Mouse (Mus musculus) midbrain, embryonic 11.5 days (tissue): ENCODE measurements around the gene Gabbr2. TPM values are rescaled to one million over a fixed set of nuclear protein-coding genes. Genes with fewer than 3 reads are reported as not detected.
A peak's percentile ranks its signal among the peaks of the same experiment; 100 is the strongest.

Experiments
- ATAC-seq: fragments of 200-750 bp; cut with Nextera tagmentation; 2 replicates; pipeline ENCODE4 v1.8.0; 2017; ENCODE audit warnings: moderate TSS enrichment, moderate library complexity; ENCODE audit not compliant: low FRiP score
- DNase-seq: peaks from one replicate; pipeline ENCODE4 v3.0.0; 2015; ENCODE audit warnings: low spot score; ENCODE audit errors: missing footprints
- H3K27ac ChIP-seq: fragments of 300-500 bp; sonication (generic); 2 replicates; pipeline ENCODE4 v1.5.1; 2014; ENCODE audit warnings: low read depth, low read length
- H3K27me3 ChIP-seq: fragments of 300-500 bp; sonication (generic); 2 replicates; pipeline ENCODE4 v1.6.1; 2014; ENCODE audit warnings: mild to moderate bottlenecking, low read length, moderate library complexity, mixed read lengths; ENCODE audit not compliant: control insufficient read depth, insufficient read depth
- H3K36me3 ChIP-seq: fragments of 300-500 bp; sonication (generic); 2 replicates; pipeline ENCODE4 v1.6.1; 2014; ENCODE audit warnings: mild to moderate bottlenecking, low read length, moderate library complexity, mixed read lengths; ENCODE audit not compliant: control insufficient read depth, insufficient read depth
- H3K4me1 ChIP-seq: fragments of 300-500 bp; sonication (generic); 2 replicates; pipeline ENCODE4 v1.6.1; 2014; ENCODE audit warnings: low read length; ENCODE audit not compliant: control insufficient read depth, insufficient read depth
- H3K4me2 ChIP-seq: fragments of 300-500 bp; sonication (generic); 2 replicates; pipeline ENCODE4 v1.6.1; 2014; ENCODE audit warnings: mild to moderate bottlenecking, moderate library complexity
- H3K4me3 ChIP-seq: fragments of 300-500 bp; sonication (generic); 2 replicates; pipeline ENCODE4 v1.5.1; 2014; ENCODE audit warnings: low read depth, low read length
- H3K9ac ChIP-seq: fragments of 300-500 bp; sonication (generic); 2 replicates; pipeline ENCODE4 v1.6.1; 2014; ENCODE audit warnings: low read length
- H3K9me3 ChIP-seq: fragments of 300-500 bp; sonication (generic); 2 replicates; pipeline ENCODE4 v1.6.1; 2016; ENCODE audit warnings: low read length; ENCODE audit not compliant: control insufficient read depth
- WGBS: fragments of 180-500 bp; shearing (Covaris S2); extraction: QIAGEN DNeasy Blood & Tissue Kit; methylation state at CpG from one replicate; pipeline ENCODE4 v1.1.7; 2014; 5-methylcytosine and 5-hydroxymethylcytosine counted together
- polyA plus RNA-seq: library from polyadenylated mRNA; unstranded; fragments of >200 nt; fragmentation: Nextera tagmentation; extraction: Ambion mirVana; gene quantifications from 2 replicates; pipeline ENCODE4 v1.2.1, GENCODE M21; 2014

The Gabbr2 gene
- polyA plus RNA-seq, 1 experiment from 2014 or later, result 0.38 TPM

DNA sequence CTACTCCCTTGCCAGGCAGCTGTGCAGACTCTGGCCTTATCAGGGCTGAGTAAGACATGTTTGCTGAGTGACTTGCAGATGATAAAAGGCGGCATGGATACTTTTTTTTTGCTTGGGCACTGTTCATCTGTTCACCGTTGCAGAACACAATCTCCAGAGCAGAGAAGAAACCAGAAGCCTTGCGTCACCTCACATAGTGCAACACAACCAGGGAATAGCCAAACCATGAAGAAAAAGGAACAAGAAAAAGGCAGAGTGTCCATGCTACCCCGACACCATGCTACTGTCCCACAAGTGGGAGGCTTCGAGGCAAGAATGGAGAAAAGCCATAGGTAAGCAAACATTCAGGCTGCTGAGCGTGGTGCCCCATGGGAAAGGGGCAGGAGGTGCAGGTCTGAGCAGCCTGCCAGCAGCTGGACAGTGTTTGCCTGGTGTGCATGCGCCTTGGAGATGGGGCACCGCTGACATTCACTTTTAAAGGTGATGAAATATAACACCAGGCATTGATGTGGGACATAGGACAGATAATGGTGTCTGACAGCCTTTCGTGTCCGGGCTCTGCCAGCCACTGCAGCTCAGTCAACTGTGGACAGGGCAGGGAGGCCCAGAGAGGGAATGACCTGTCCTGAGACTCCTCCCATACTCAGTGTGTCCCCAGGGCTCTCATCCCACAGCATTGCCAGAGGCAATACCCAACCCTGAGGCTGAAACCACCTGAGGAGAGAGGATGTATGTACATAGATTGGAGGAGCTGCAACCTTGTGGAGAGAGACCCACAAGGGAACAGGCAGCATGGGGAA is 31.3 kb upstream of the Gabbr2 start:
- no peaks in the 10 kb centered on the region for H3K27me3 ChIP-seq
- DNase-seq (no peak), ATAC-seq (no peak)
- H3K36me3 ChIP-seq, result no peaks in the 10 kb centered on the region
- WGBS, result 81% methylated on average over 10 of the region's 10 CpGs
- H3K9ac ChIP-seq, result no peak overlapping the region
- H3K4me2 ChIP-seq, result no peak overlapping the region
- H3K4me3 ChIP-seq, result no peak overlapping the region
- no peak overlapping the region for H3K27ac ChIP-seq
- no peaks in the 10 kb centered on the region for H3K4me1 ChIP-seq
- no peaks in the 10 kb centered on the region for H3K9me3 ChIP-seq

DNA sequence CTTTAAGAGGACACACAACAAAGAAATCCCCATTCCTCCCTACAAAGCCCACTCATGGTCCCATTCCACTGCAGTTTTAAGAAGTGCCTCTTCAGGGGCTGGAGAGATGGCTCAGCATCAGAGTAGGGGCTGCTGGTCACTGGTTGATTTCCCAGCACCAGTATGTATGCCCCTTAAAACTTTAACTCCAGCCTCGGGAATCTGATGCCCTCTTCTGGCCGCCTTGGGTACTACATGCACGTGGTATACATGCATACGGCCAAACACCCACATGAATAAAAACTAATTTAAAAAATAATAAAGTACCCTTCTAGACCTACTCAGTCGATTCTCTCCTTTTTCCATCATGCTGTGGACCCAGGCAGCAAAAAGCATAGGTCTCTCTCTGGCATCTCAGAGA is 28.9 kb upstream of the Gabbr2 start:
- WGBS, result 10% methylated on average over 5 of the region's 5 CpGs
- Histone ChIP-seq H3K36me3 (peaks cover 3% of the 10 kb centered on the region; the same call in 1 of the 2 replicates), H3K4me3 (no peak overlapping the region), H3K27ac (no peak overlapping the region), H3K9me3 (no peaks in the 10 kb centered on the region), H3K4me1 (no peaks in the 10 kb centered on the region), H3K4me2 (no peak overlapping the region), H3K27me3 (no peaks in the 10 kb centered on the region), H3K9ac (no peak overlapping the region)
- no peak for ATAC-seq
- peak; percentile 94 for DNase-seq

DNA sequence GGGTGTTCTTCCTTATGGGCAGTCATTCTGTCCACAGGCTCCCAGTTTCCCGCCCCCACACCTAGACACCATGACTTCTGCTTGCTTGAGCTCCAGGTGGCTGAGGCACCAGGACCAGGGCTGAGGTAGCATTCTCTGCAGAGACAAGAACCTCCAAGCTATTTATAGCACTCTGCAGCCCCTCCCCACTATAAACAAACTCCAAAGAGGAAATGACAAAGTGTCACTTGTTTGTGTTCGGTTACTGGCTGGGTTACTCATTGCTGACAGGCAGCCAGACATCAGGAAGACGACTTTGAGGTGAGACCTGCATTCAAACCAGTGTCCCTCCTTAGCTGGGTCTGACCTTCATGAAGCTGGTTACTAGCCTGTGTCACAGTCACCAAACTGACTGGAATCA is 23.5 kb upstream of the Gabbr2 start:
- DNase-seq, result no peak
- H3K9me3 ChIP-seq, result no peaks in the 10 kb centered on the region
- no peaks in the 10 kb centered on the region; the same call in 1 of the 2 replicates for H3K4me1 ChIP-seq
- H3K4me3 ChIP-seq, result no peak overlapping the region
- no peaks in the 10 kb centered on the region for H3K27me3 ChIP-seq
- H3K9ac ChIP-seq, result no peak overlapping the region
- H3K27ac ChIP-seq, result no peak overlapping the region
- H3K36me3 ChIP-seq, result peaks cover 3% of the 10 kb centered on the region; the same call in 1 of the 2 replicates
- no peak overlapping the region for H3K4me2 ChIP-seq
- 70% methylated on average over 3 of the region's 3 CpGs for WGBS
- no peak for ATAC-seq

DNA sequence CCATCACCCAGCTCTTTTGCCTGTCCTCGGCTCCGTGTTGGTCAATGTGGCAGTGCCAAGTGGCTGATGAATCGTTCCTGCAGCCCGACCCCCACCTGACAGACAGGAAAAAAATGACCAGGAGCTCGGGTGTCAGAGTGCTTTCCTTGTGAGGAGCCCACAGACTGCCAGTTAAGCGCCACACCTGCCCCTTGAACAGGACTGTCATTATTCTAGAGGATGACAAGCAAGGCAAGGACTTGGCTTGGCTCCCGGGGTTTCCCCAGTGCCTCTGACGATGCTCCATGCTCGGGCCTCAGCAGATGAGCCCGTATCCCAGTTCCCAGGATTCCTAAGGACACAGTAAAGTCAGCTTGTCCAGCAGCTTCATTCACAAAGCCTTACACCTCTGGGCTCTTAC is 20.8 kb upstream of the Gabbr2 start:
- Histone ChIP-seq H3K27ac (no peak overlapping the region), H3K4me1 (no peaks in the 10 kb centered on the region; the same call in 1 of the 2 replicates), H3K27me3 (no peaks in the 10 kb centered on the region), H3K4me3 (no peak overlapping the region), H3K4me2 (no peak overlapping the region), H3K9me3 (no peaks in the 10 kb centered on the region), H3K36me3 (peaks cover 3% of the 10 kb centered on the region; the same call in 1 of the 2 replicates), H3K9ac (no peak overlapping the region)
- ATAC-seq (no peak), DNase-seq (no peak)
- 84% methylated on average over 10 of the region's 10 CpGs for WGBS

DNA sequence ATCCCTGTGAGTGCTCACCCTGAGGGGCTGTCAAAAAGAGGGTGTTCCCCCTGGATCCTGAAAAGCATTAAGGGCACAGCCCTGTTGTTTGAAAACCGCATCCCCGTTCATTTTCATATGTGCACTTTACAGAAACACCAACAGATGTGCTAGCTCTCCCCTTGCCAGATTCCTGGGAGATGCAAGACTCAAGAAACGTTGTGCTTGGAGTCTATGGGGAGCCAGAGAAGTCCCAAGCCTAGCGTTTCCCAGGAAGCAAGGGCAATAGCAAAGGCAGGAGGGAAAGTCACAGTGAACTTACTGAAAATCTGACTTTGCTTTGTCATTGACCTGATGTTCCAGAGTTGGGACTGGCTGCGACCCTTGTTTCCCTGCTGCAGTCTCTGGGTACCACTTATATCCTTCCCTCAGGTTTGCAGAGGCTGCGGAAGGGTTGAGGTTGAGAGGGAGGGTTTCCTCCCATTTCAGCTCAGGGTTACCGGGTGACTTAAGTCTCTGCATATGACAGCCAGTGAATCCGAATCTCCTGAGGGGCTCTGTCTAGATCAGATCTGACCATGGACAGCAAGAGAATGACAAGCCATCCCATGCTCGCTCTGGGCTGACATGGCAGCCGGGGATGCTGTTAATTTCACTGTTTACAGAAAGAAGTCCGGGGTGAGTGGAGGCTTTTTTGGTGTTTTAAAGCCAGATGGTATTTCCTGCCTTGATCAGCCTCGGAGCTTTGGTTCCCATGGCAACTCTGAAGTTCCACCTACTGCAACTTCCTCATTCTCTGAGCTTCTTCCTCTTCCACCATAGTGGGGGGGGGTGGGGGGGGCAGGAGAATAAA is 18.9 kb upstream of the Gabbr2 start:
- H3K9me3 ChIP-seq, result no peaks in the 10 kb centered on the region
- no peak for DNase-seq
- H3K4me2 ChIP-seq, result no peak overlapping the region
- no peak overlapping the region for H3K4me3 ChIP-seq
- no peaks in the 10 kb centered on the region for H3K36me3 ChIP-seq
- WGBS, result 62% methylated on average over 12 of the region's 12 CpGs
- no peaks in the 10 kb centered on the region; the same call in 1 of the 2 replicates for H3K4me1 ChIP-seq
- no peak overlapping the region for H3K27ac ChIP-seq
- no peaks in the 10 kb centered on the region for H3K27me3 ChIP-seq
- no peak overlapping the region for H3K9ac ChIP-seq
- ATAC-seq, result no peak

DNA sequence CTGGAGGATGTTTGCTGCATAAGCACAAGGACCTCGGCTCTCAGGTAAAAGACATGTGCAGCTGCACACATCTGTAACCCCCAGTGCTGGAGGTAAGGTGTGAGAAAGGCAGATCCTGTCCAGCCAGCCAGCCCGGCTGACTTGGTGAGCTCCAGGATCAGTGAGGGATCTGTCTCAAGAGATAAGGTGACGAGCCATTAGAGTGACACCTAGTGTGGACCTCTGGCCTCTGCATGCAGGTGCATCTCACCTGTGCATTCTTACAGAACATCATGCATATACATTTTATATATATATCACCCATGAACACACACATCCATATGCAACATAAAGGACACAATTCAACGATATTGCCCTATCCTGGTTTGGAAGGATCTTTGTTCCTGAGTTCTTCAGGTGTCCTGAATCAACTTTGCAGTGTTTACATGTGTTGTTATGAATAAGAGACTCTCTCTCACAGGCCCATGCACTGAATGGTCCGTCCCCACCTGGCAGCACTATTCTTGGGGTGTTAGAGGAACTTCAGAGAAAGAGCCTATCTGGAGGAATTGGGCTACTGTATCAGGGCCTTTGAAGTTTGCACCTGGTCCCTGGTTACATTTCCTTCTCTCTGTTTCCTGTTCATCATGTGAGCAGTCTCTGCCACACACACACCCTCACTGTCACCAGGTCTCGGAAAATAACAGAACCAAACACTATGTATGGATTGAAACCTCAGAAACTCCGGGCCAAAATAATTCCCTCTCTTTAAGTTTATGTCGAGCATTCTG is 9.1 kb upstream of the Gabbr2 start:
- no peak for ATAC-seq

DNA sequence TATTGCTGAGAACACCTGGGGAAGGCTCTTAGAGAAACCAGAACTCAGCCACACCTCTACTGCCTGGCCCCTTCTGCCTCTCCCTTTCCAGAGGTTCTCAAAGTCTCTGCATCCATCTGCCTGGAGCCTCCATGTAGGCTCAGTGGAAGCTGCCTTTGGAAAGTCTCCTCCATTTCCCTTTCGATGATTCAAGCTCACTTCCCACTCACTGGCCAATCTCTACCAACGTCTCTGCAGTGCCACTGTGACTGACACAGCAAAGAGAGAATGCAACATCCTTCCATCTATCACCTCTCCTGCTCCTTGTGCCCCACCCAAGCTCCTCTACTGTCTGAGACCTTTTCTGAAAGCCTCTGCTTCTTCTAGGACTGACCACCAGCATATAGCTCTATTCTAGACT is 6.3 kb upstream of the Gabbr2 start:
- Histone ChIP-seq H3K27ac (no peak overlapping the region), H3K27me3 (peaks cover 6% of the 10 kb centered on the region), H3K4me1 (no peaks in the 10 kb centered on the region), H3K36me3 (no peaks in the 10 kb centered on the region), H3K9ac (no peak overlapping the region), H3K4me2 (no peak overlapping the region), H3K4me3 (no peak overlapping the region), H3K9me3 (no peaks in the 10 kb centered on the region)
- DNase-seq (no peak), ATAC-seq (no peak)
- 86% methylated on average over 2 of the region's 2 CpGs for WGBS

More for the DNA sequence above, 9.1 kb upstream of the Gabbr2 start:
- Histone ChIP-seq H3K27me3 (no peaks in the 10 kb centered on the region), H3K36me3 (no peaks in the 10 kb centered on the region), H3K9me3 (no peaks in the 10 kb centered on the region), H3K4me2 (no peak overlapping the region), H3K4me1 (no peaks in the 10 kb centered on the region), H3K4me3 (no peak overlapping the region), H3K9ac (no peak overlapping the region), H3K27ac (no peak overlapping the region)
- WGBS, result 74% methylated on average over 8 of the region's 8 CpGs
- no peak for DNase-seq

DNA sequence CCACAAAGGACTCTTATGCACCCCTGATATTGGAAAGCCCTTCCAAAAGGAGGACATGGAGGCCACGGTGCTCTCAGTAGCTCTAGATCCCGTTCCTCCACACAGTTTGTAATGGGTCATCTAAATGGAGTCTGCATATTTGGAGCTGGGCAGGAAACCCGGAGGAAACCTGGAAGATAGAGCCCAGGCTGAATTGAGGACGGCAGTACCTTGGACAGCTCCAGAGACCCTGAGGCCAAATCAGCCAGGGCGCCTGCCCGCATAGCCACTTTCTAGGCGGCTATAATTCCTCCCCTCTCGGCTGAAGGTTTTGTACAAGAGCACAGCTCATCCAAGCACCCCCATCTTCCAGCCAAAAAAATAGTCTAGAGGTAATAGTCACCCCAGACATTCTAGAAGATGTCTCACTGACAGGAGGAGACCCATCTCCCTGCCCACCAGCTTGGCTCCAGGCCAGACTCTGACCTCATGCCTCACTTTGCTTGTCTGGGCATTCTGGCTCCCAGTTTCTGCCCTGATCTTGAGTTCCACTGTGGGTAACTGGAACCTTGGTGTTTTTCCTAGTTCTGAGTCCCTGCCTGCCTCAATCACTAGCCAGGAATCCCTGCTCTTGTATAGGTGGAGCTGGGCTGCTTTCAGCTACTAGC is 1.3 kb upstream of the Gabbr2 start:
- Histone ChIP-seq H3K36me3 (no peaks in the 10 kb centered on the region), H3K4me1 (peaks cover 11% of the 10 kb centered on the region), H3K9me3 (no peaks in the 10 kb centered on the region), H3K9ac (no peak overlapping the region), H3K4me2 (no peak overlapping the region), H3K27me3 (peaks cover 44% of the 10 kb centered on the region), H3K27ac (no peak overlapping the region), H3K4me3 (no peak overlapping the region)
- ATAC-seq (no peak), DNase-seq (peak; percentile 90)
- WGBS, result 5% methylated on average over 8 of the region's 8 CpGs
